Mouse (Mus musculus) mature B cell (primary cell): ENCODE results near the gene Gm28710.

Experiments
- in situ Hi-C: fragments of 300-500 bp; cut with MboI; formaldehyde crosslinking; loops from 2 replicates; pipeline ENCODE4 v1.14.3; 2019

Gm28710 gene

GRCm38 (mm10) chr5:16791243-16791860 is at the start of gene Gm28710:
Gm28710 (plus strand) TSS chr5:16791810.
- in situ Hi-C loops: no loop called here

GRCm38 (mm10) chr5:16777176-16777575 is 14.4 kb upstream of the Gm28710 start:
- in situ Hi-C loops: no loop called here

DNA sequence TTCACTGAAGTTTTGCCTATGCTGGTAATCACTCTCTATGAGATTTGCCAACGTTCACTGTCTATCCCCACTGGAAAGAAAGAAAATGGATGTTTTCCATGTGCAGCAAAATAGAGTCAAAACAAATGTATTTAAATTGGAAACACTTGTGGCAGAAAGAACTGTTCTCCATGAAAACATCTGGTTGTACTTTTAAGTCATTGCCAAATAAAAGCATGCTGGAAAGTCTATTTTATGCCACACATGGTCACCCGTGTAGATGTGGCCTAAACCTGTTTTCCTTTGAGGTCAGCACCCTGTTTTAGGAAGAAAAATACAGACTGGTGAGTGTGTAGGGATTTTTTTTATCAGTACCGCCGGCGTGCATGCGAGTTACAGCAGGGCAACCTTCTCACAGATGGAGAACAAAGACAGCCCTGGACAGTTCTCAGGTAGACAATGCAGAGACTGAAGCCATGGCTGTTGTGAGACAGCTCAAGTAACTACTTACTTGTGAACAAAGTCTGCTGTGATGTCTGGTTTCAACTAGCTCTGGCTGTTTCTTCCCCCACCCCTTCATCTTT is 12.9 kb upstream of the Gm28710 start:
- in situ Hi-C loops: no loop called here

DNA sequence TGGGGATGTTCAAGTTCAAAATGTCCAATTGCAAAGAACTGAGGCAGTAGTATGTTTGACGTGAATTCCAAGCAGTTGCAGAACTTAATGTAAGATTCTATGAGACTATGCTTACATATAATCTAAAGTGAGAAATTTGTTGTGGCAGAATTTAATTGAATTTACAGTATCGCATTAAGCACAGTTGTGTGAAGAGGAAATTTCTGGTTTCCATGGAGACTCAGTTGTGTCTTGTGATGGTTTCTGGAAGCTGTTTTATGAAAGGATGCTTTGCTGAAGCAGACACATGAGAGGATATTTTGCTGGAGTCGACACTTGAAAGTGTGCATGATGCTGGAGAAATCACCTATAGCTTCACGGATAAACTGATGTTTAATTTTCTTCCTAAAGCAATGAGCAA is 6.0 kb upstream of the Gm28710 start:
- in situ Hi-C loops: no loop called here

- in situ Hi-C loops: no loop called here
Measured at GRCm38 (mm10) chr5:16794972-16795371, 3.4 kb downstream of the Gm28710 start.

GRCm38 (mm10) chr5:16802726-16803125 is 11.1 kb downstream of the Gm28710 start:
- in situ Hi-C loops: no loop called here

- in situ Hi-C loops: no loop called here
Measured at GRCm38 (mm10) chr5:16838991-16839390, 47.4 kb downstream of the Gm28710 start.

DNA sequence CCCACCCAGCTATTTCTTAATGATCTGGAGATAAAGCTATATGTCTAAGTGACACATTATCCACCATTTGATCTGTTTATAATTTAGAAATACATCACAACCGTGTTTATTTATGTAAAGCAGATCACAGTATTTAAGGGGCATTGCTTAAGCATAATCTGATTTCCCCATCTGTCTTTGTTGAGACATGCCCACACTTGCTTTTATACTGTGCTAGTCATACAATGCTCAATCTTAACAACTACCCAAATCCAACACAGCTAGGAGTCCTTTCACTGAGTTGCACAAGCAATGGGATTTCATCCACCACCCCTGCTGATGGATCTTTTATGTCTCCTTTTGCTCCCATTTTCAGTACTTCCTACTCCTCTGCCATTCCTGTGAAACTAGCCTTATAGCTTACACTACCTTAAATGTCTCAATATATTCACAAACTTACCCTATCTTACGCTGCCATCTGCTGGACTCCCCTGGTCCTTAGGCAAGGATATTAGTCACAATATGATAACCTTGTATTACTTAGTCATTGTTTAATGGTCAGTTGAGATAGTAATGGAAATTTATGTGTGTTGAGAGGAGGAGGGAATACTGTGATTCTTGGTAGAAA is 77.8 kb downstream of the Gm28710 start:
- in situ Hi-C loops: no loop called here

- in situ Hi-C loops: no loop called here
Measured at GRCm38 (mm10) chr5:16894161-16894560, 102.6 kb downstream of the Gm28710 start.

- in situ Hi-C loops: no loop called here
Measured at GRCm38 (mm10) chr5:16919791-16920190, 128.2 kb downstream of the Gm28710 start.

- in situ Hi-C loops: no loop called here
Measured at GRCm38 (mm10) chr5:16922473-16922872, 130.9 kb downstream of the Gm28710 start.
